ENCODE assay signal across 19 mouse cellular contexts in the genomic region with DNA sequence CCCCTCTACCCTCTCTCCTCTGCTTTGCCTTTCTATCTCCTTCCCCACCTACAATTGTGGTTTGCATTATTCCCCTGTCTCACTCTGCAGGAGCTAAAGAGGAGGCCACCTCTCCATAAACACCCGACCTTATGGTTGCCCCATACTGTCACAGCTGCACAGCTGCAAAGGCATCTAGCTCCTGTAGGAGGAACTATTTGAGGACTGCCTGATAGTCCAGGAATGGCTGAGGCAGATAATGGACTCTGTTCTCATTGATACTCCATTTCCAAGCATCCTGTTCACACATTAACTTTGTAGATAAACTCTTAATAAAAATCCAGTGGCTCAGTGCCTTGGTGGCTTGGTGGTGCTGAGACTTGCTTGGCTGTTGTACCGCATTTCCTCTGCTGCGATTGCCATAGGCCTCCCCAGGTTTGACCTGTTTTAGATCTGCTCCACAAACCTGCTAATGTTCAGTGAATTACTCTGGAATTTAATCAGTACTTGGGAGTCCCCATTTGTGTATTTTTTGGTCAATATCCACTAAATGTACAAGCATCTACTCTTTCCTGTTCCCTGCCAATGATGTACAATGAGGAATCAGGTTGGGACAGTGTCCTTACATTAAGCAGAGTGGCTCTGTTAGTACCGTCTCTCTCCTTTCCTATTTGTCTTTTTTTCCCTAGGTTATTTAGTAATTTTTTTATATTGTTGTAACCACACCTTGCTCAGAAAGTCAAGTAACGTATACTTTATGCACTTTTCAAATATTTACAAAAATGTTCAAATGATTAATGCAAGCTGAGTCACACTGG.
DNase-seq lines count a peak whose midpoint lies in the region; ATAC-seq lines count a peak whose summit lies in the region.
"Had no signal": no experiment of that assay in that cellular context is flagged by ENCODE, and none has a peak within 500 bp of the region (broad histone marks: within the 10 kb centered on the region; RNA-seq: fewer than 3 reads in every experiment).

No protein-coding gene starts in this region.

- H3K4me1 ChIP-seq in heart, embryonic 16.5 days (ENCODE audit: control insufficient read depth, insufficient read depth, low read length): peaks cover 12% of the 10 kb centered on the region
- 0 out of 2 replicates have a peak, but pooled peaks cover 5% of the 10 kb centered on the region for H3K4me1 ChIP-seq in liver, embryonic 12.5 days
- no peaks in the 10 kb centered on the region for H3K4me1 ChIP-seq in stomach, embryonic 16.5 days (ENCODE audit: control insufficient read depth, insufficient read depth, low read length)
- H3K4me1 ChIP-seq: hindbrain, embryonic 13.5 days; limb, embryonic 15.5 days; midbrain, embryonic 12.5 days had no signal

- no peak overlapping the region for H3K27ac ChIP-seq in heart, embryonic 16.5 days (ENCODE audit: low read length)
- H3K27ac ChIP-seq in liver, embryonic 12.5 days: no peak overlapping the region
- no peak overlapping the region for H3K27ac ChIP-seq in stomach, embryonic 16.5 days (ENCODE audit: low read length)
- H3K27ac ChIP-seq: hindbrain, embryonic 13.5 days; limb, embryonic 15.5 days; midbrain, embryonic 12.5 days had no signal

- no peaks in the 10 kb centered on the region for H3K36me3 ChIP-seq in heart, embryonic 16.5 days (ENCODE audit: control insufficient read depth, insufficient read depth)
- no peaks in the 10 kb centered on the region for H3K36me3 ChIP-seq in liver, embryonic 12.5 days
- no peaks in the 10 kb centered on the region for H3K36me3 ChIP-seq in stomach, embryonic 16.5 days (ENCODE audit: control insufficient read depth, insufficient read depth, low read length)
- H3K36me3 ChIP-seq: hindbrain, embryonic 13.5 days; limb, embryonic 15.5 days; midbrain, embryonic 12.5 days had no signal

- no peak for DNase-seq in heart, adult 11 months
- peak; percentile 96 for DNase-seq in MEL-GATA-1-ER (ENCODE audit: extremely low read depth, low read depth)
- no peak for DNase-seq in kidney, adult 18-20 months
- DNase-seq in adrenal gland, postnatal 10 days: no peak
- DNase-seq: adrenal gland, postnatal 14 days; cerebellum, adult 11-12 months; embryo, embryonic 11 days; gastrocnemius, postnatal 36 days; thymus, adult 2 months had no signal

- ATAC-seq in heart, embryonic 16.5 days (replicated peaks; ENCODE audit: extremely low read depth, insufficient read depth, low FRiP score): peak; percentile 77
- peak; percentile 81 for ATAC-seq in liver, embryonic 12.5 days
- ATAC-seq in stomach, embryonic 16.5 days (ENCODE audit: insufficient read depth, low FRiP score): peak; percentile 37; the same call in 1 of the 2 replicates
- ATAC-seq: forebrain, postnatal 0 days; inflammation-experienced regulatory T-cells, adult 6 months; lung, postnatal 0 days; Patski had no signal

- H3K4me3 ChIP-seq in heart, embryonic 16.5 days (ENCODE audit: low read length): no peak overlapping the region
- H3K4me3 ChIP-seq in liver, embryonic 12.5 days: no peak overlapping the region
- no peak overlapping the region for H3K4me3 ChIP-seq in stomach, embryonic 16.5 days (replicated peaks; ENCODE audit: low read length)
- H3K4me3 ChIP-seq: hindbrain, embryonic 13.5 days; limb, embryonic 15.5 days; midbrain, embryonic 12.5 days had no signal

- no peaks in the 10 kb centered on the region for H3K9me3 ChIP-seq in heart, embryonic 16.5 days (replicated peaks; ENCODE audit: control insufficient read depth, low read length)
- no peaks in the 10 kb centered on the region for H3K9me3 ChIP-seq in liver, embryonic 12.5 days (replicated peaks)
- no peaks in the 10 kb centered on the region for H3K9me3 ChIP-seq in stomach, embryonic 16.5 days (replicated peaks; ENCODE audit: control insufficient read depth, low read length)
- H3K9me3 ChIP-seq: hindbrain, embryonic 13.5 days; limb, embryonic 15.5 days; midbrain, embryonic 12.5 days had no signal

- H3K27me3 ChIP-seq in heart, embryonic 16.5 days (ENCODE audit: control insufficient read depth, insufficient read depth, low read length): no peaks in the 10 kb centered on the region
- no peaks in the 10 kb centered on the region for H3K27me3 ChIP-seq in liver, embryonic 12.5 days (replicated peaks)
- H3K27me3 ChIP-seq in stomach, embryonic 16.5 days (ENCODE audit: control insufficient read depth, insufficient read depth, low read length): no peaks in the 10 kb centered on the region
- H3K27me3 ChIP-seq: hindbrain, embryonic 13.5 days; limb, embryonic 15.5 days; midbrain, embryonic 12.5 days had no signal

- no peak overlapping the region for H3K9ac ChIP-seq in heart, embryonic 16.5 days (ENCODE audit: low read length)
- H3K9ac ChIP-seq in liver, embryonic 12.5 days: no peak overlapping the region
- no peak overlapping the region for H3K9ac ChIP-seq in stomach, embryonic 16.5 days (ENCODE audit: low read length)
- H3K9ac ChIP-seq: forebrain, postnatal 0 days; hindbrain, embryonic 13.5 days; limb, embryonic 15.5 days; midbrain, embryonic 12.5 days had no signal

- no peak overlapping the region for H3K4me2 ChIP-seq in heart, embryonic 16.5 days (ENCODE audit: low read depth, low read length)
- no peak overlapping the region for H3K4me2 ChIP-seq in liver, embryonic 12.5 days
- no peak overlapping the region for H3K4me2 ChIP-seq in stomach, embryonic 16.5 days (ENCODE audit: low read depth, low read length)
- H3K4me2 ChIP-seq: hindbrain, embryonic 13.5 days; limb, embryonic 15.5 days; midbrain, embryonic 12.5 days had no signal

- WGBS in heart, embryonic 16.5 days: 32% methylated on average over 5 of the region's 5 CpGs
- WGBS in liver, embryonic 12.5 days (ENCODE audit: insufficient replicate concordance): 50% methylated on average over 5 of the region's 5 CpGs
- WGBS in stomach, embryonic 16.5 days: 55% methylated on average over 5 of the region's 5 CpGs
